Mouse (Mus musculus) stomach, postnatal 0 days (tissue): Measurements from ENCODE around the gene Tom1l2. TPM values are rescaled to one million over a fixed set of nuclear protein-coding genes. Genes with fewer than 3 reads are reported as not detected.

Experiments used
- ATAC-seq: fragments of 200-750 bp; cut with Nextera tagmentation; 2 replicates; pipeline ENCODE4 v1.8.0; 2017; ENCODE audit not compliant: low FRiP score, low TSS enrichment
- DNase-seq: peaks from one replicate; pipeline ENCODE4 v3.0.0-alpha.2; 2016; ENCODE audit warnings: low spot score
- H3K27ac ChIP-seq: fragments of 300-500 bp; sonication (generic); replicated peaks from 2 replicates; pipeline ENCODE4 v1.5.1; 2014; ENCODE audit warnings: mild to moderate bottlenecking, control low read depth
- H3K27me3 ChIP-seq: fragments of 300-500 bp; sonication (generic); 2 replicates; pipeline ENCODE4 v1.6.1; 2014; ENCODE audit warnings: low read length; ENCODE audit not compliant: control insufficient read depth, insufficient read depth
- H3K36me3 ChIP-seq: fragments of 300-500 bp; sonication (generic); 2 replicates; pipeline ENCODE4 v1.6.1; 2014; ENCODE audit warnings: low read length, mixed read lengths; ENCODE audit not compliant: control insufficient read depth, insufficient read depth
- H3K4me1 ChIP-seq: fragments of 300-500 bp; sonication (generic); replicated peaks from 2 replicates; pipeline ENCODE4 v1.6.1; 2014; ENCODE audit warnings: antibody characterized with exemption; ENCODE audit not compliant: control insufficient read depth, insufficient read depth
- H3K4me2 ChIP-seq: fragments of 300-500 bp; sonication (generic); replicated peaks from 2 replicates; pipeline ENCODE4 v1.6.1; 2014; ENCODE audit warnings: low read depth, mild to moderate bottlenecking, control low read depth, moderate library complexity
- H3K4me3 ChIP-seq: fragments of 300-500 bp; sonication (generic); 2 replicates; pipeline ENCODE4 v1.5.1; 2014; ENCODE audit warnings: low read depth, low read length, control low read depth
- H3K9ac ChIP-seq: fragments of 300-500 bp; sonication (generic); 2 replicates; pipeline ENCODE4 v1.6.1; 2014; ENCODE audit warnings: mild to moderate bottlenecking, low read length, control low read depth, mixed read lengths
- H3K9me3 ChIP-seq: fragments of 300-500 bp; sonication (generic); 2 replicates; pipeline ENCODE4 v1.6.1; 2016; ENCODE audit warnings: low read length; ENCODE audit not compliant: control insufficient read depth
- CTCF ChIP-seq: IDR thresholded peaks from 2 replicates; pipeline ENCODE4 v1.5.1; 2016; ENCODE audit warnings: antibody characterized with exemption, low read depth, mild to moderate bottlenecking, moderate library complexity
- EP300 ChIP-seq: optimal IDR thresholded peaks from 2 replicates; pipeline ENCODE3; 2016; ENCODE audit warnings: antibody characterized with exemption
- WGBS: fragments of 180-500 bp; shearing (Covaris S2); extraction: QIAGEN DNeasy Blood & Tissue Kit; methylation state at CpG from one replicate; pipeline ENCODE4 v1.1.7; 2014; 5-methylcytosine and 5-hydroxymethylcytosine counted together
- polyA plus RNA-seq: library from polyadenylated mRNA; unstranded; fragments of >200 nt; fragmentation: Nextera tagmentation; extraction: Ambion mirVana; gene quantifications from 2 replicates; pipeline ENCODE4 v1.2.1, GENCODE M21; 2015

The Tom1l2 gene
- polyA plus RNA-seq, 1 experiment from 2014 or later, result 15.9 TPM

DNA sequence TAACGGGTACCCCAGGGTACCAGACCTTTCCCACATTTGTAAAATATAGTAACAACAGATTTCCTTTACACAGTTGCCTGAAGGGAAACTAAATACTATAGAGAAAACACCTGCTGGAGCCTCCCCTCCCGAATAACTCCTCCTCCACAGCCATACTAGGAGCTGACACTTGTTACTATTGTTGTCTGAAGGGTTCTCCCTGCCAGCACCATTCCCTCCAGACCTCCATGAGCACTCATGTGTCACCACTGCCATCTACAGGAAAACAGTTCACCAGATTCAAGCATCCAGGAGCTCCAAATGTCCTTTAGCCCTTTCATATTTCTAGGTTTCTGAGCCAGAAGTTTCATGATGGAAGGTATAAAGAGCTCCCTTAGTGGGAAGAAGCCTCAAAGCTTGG is 60.0 kb downstream of the Tom1l2 start:
- peak; percentile 50 for DNase-seq

DNA sequence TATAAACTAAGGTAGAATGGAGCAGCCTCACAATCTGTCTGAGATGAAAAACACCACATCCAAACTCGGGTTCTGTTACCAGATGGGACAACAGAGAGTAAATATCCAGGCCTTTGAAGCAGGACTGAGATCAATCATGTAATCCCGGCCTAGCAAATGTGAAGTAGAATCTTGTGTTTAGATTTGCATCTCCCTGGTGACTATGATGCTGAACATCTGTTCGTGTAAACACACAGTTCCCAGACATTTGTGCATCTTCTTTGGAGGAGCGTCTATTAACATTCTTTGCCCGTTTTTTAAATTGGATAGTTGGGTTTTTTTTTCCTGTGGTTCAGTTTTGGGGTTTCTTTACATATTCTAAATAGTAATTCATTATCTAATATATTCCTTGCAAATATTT is 63.7 kb downstream of the Tom1l2 start:
- Histone ChIP-seq H3K4me3 (no peak overlapping the region), H3K36me3 (no peaks in the 10 kb centered on the region), H3K4me2 (no peak overlapping the region), H3K27me3 (no peaks in the 10 kb centered on the region), H3K9me3 (no peaks in the 10 kb centered on the region), H3K4me1 (no peaks in the 10 kb centered on the region), H3K9ac (no peak overlapping the region), H3K27ac (no peak overlapping the region; the same call in 1 of the 2 replicates)
- no peak for ATAC-seq
- 29% methylated on average over 5 of the region's 5 CpGs for WGBS
- no peak for DNase-seq
- TF ChIP-seq CTCF (no peak), EP300 (no peak)

More for the DNA sequence above, 60.0 kb downstream of the Tom1l2 start:
- Histone ChIP-seq H3K4me2 (no peak overlapping the region), H3K27ac (no peak overlapping the region; the same call in 1 of the 2 replicates), H3K9ac (no peak overlapping the region), H3K4me1 (peaks cover 5% of the 10 kb centered on the region; the same call in 1 of the 2 replicates), H3K9me3 (no peaks in the 10 kb centered on the region), H3K4me3 (no peak overlapping the region), H3K36me3 (no peaks in the 10 kb centered on the region), H3K27me3 (no peaks in the 10 kb centered on the region)
- TF ChIP-seq CTCF (peak; percentile 89), EP300 (no peak)
- WGBS, result 42% methylated on average over 2 of the region's 2 CpGs
- peak; percentile 66; the same call in 1 of the 2 replicates for ATAC-seq

GRCm38 (mm10) chr11:60286311-60286710 is 66.4 kb downstream of the Tom1l2 start:
- H3K4me2 ChIP-seq, result no peak overlapping the region
- no peak overlapping the region for H3K27ac ChIP-seq
- H3K36me3 ChIP-seq, result no peaks in the 10 kb centered on the region
- no peak overlapping the region for H3K4me3 ChIP-seq
- H3K9me3 ChIP-seq, result no peaks in the 10 kb centered on the region
- H3K27me3 ChIP-seq, result no peaks in the 10 kb centered on the region
- DNase-seq, result no peak
- no peaks in the 10 kb centered on the region for H3K4me1 ChIP-seq
- H3K9ac ChIP-seq, result no peak overlapping the region
- 62% methylated on average over 4 of the region's 4 CpGs for whole genome bisulfite sequencing
- no peak for TF ChIP-seq EP300
- no peak for TF ChIP-seq CTCF
- ATAC-seq, result no peak

- WGBS, result 61% methylated on average over 11 of the region's 11 CpGs
- no peak overlapping the region for H3K4me3 ChIP-seq
- no peak overlapping the region for H3K27ac ChIP-seq
- no peak overlapping the region for H3K9ac ChIP-seq
- no peak overlapping the region for H3K4me2 ChIP-seq
- peak; percentile 43 for TF ChIP-seq CTCF
- no peak for TF ChIP-seq EP300
- H3K9me3 ChIP-seq, result no peaks in the 10 kb centered on the region
- ATAC-seq (no peak), DNase-seq (no peak)
- H3K4me1 ChIP-seq, result peaks cover 2% of the 10 kb centered on the region; the same call in 1 of the 2 replicates
- no peaks in the 10 kb centered on the region for H3K36me3 ChIP-seq
- no peaks in the 10 kb centered on the region for H3K27me3 ChIP-seq
Observed at GRCm38 (mm10) chr11:60280429-60281414, 72.0 kb downstream of the Tom1l2 start.

DNA sequence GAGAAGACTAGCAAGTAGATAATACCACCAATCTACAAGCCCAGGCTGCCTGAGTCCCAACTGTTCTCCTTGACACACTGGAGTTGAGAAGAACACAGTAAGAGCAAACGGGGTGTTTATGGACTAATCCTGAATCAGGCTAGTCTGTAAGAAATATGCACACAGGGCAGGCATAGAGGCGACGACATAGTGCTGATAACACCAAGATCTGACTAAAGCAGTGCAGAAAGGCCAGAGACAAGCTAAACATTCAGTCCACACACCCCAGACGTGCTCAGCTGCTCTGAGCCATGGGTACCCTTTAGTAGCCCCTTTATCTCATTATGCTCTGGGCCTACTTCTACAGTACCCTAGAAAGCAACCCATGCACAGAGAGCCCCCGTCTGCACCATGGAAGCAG is 73.2 kb downstream of the Tom1l2 start:
- Histone ChIP-seq H3K36me3 (no peaks in the 10 kb centered on the region), H3K4me1 (peaks cover 2% of the 10 kb centered on the region; the same call in 1 of the 2 replicates), H3K4me3 (no peak overlapping the region), H3K9me3 (no peaks in the 10 kb centered on the region), H3K9ac (no peak overlapping the region), H3K4me2 (no peak overlapping the region), H3K27me3 (no peaks in the 10 kb centered on the region), H3K27ac (no peak overlapping the region)
- ATAC-seq (no peak), DNase-seq (no peak)
- WGBS, result 63% methylated on average over 5 of the region's 5 CpGs
- TF ChIP-seq EP300 (no peak), CTCF (no peak)

- no peaks in the 10 kb centered on the region for H3K36me3 ChIP-seq
- no peak overlapping the region for H3K9ac ChIP-seq
- WGBS, result 45% methylated on average over 5 of the region's 5 CpGs
- H3K27ac ChIP-seq, result no peak overlapping the region
- no peak for TF ChIP-seq EP300
- TF ChIP-seq CTCF, result no peak
- peaks cover 2% of the 10 kb centered on the region; the same call in 1 of the 2 replicates for H3K4me1 ChIP-seq
- DNase-seq (no peak), ATAC-seq (no peak)
- H3K4me2 ChIP-seq, result no peak overlapping the region
- H3K27me3 ChIP-seq, result no peaks in the 10 kb centered on the region
- H3K4me3 ChIP-seq, result no peak overlapping the region
- H3K9me3 ChIP-seq, result no peaks in the 10 kb centered on the region
Observed at GRCm38 (mm10) chr11:60277771-60278170, 74.9 kb downstream of the Tom1l2 start.
